Mouse (Mus musculus): ENCODE results near the gene Sdccag8.

DNA sequence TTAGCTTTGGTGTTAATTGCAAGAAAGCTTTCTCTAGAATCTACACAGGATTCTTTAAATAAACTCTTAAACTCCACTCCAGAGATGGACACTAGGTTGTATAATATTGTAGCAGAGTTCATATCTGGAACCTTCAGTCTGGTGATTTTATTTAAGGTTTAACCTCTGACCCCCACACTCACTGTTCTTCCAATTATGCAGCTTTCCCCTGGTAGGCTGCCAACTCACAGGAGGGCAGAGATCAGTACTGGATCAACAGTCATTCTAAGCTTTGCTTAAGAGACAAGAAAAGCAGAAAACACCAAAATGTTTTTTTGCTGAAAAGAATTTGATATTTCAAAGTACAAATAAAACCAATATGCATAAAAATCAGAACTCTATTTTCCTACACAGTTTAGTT lies 231.4 kb downstream of the Sdccag8 start:
- TF ChIP-seq CTCF (IDR thresholded peaks at IDR 0.05; ENCODE audit: insufficient read depth, low read length): no peak
- no peak for TF ChIP-seq POLR2A (IDR thresholded peaks at IDR 0.05; ENCODE audit: borderline replicate concordance, extremely low read depth, low read depth, low read length)
